Mouse (Mus musculus): ENCODE results near the gene Ifi35. TPM values are rescaled to one million over a fixed set of nuclear protein-coding genes. Genes with fewer than 3 reads are reported as not detected.
"Not testable (repeated sequence)": the region's sequence is repeated elsewhere in the genome, so short reads cannot be mapped to it uniquely, and the experiment has no call there.

Gene Ifi35
- polyA plus RNA-seq, 1 experiment from 2014 or later = 2.7 TPM

- WGBS = 14% methylated on average over 12 of the region's 12 CpGs
- H3K4me2 ChIP-seq = peak within 1 kb of the TSS; percentile 95
- no peak for ATAC-seq (ENCODE audit: low FRiP score)
- H3K4me3 ChIP-seq (ENCODE audit: low read depth, low read length) = peak within 1 kb of the TSS; percentile 73
- no peak for DNase-seq (ENCODE audit: low spot score, missing footprints)
- no peaks in the 10 kb centered on the region for H3K9me3 ChIP-seq (ENCODE audit: control insufficient read depth, low read length)
- no peaks in the 10 kb centered on the region; the same call in 1 of the 2 replicates for H3K36me3 ChIP-seq (ENCODE audit: control insufficient read depth, insufficient read depth, low read length)
- H3K4me1 ChIP-seq (ENCODE audit: control insufficient read depth, insufficient read depth, low read length) = peaks cover 50% of the 10 kb centered on the region
- peak within 1 kb of the TSS; percentile 69 for H3K27ac ChIP-seq (ENCODE audit: low read depth, low read length)
- H3K9ac ChIP-seq (ENCODE audit: low read length) = peak within 1 kb of the TSS; percentile 75
- H3K27me3 ChIP-seq (ENCODE audit: control insufficient read depth, insufficient read depth, low read length) = peaks cover 2% of the 10 kb centered on the region; the same call in 1 of the 2 replicates
Observed at GRCm38 (mm10) chr11:101464211-101465100, 16.2 kb downstream of the Ifi35 start, which contains the start of gene Rnd2. Gene Rnd2 (plus strand): TSS chr11:101464999.

DNA sequence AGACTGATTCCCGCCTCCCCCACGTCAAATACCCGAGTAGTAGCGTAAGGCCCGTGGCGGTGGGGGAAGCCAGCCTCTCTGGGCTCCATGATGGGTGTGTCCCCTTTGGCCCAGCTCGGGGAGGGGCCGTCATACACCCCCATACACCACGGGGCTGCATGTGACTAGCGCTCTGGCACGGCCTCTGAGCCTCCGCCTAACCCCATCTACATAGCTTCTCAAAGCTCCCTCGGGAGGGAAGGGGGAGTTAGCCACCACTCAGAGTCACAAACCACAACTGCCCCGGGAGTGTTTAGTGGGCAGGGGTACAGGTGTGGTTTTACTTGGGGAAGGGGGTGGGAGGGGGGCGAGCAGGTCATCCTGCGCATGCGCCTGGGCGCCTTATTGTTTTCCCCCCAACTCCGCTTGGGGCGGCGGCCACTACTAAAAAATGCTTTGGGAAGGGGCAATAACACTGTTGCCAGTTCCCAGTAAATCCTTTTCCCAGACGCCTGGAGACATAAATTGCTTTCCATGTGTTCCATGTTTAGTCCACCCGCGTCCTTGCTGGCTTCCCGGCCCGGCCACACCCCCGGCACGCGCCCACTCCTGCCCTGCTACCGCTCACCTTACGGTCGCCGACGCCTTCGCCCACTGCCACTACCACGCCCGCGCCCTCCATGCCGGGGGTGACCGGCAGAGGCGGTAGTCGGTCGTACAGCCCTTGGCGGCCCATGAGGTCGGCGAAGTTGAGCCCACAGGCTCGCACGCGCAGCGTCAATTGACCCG, 17.1 kb downstream of the Ifi35 start:
- Histone ChIP-seq H3K27ac (ENCODE audit: low read depth, low read length) (peak overlapping the region; percentile 69), H3K27me3 (ENCODE audit: control insufficient read depth, insufficient read depth, low read length) (peaks cover 2% of the 10 kb centered on the region; the same call in 1 of the 2 replicates), H3K4me1 (ENCODE audit: control insufficient read depth, insufficient read depth, low read length) (peaks cover 55% of the 10 kb centered on the region), H3K4me2 (peak overlapping the region; percentile 95), H3K36me3 (ENCODE audit: control insufficient read depth, insufficient read depth, low read length) (no peaks in the 10 kb centered on the region; the same call in 1 of the 2 replicates), H3K9me3 (ENCODE audit: control insufficient read depth, low read length) (no peaks in the 10 kb centered on the region), H3K9ac (ENCODE audit: low read length) (peak overlapping the region; percentile 75), H3K4me3 (ENCODE audit: low read depth, low read length) (peak overlapping the region; percentile 73)
- under 1% methylated on average over 51 of the region's 51 CpGs for WGBS
- ATAC-seq (ENCODE audit: low FRiP score) (peak; percentile 20; the same call in 1 of the 2 replicates), DNase-seq (ENCODE audit: low spot score, missing footprints) (peak; percentile 94)

DNA sequence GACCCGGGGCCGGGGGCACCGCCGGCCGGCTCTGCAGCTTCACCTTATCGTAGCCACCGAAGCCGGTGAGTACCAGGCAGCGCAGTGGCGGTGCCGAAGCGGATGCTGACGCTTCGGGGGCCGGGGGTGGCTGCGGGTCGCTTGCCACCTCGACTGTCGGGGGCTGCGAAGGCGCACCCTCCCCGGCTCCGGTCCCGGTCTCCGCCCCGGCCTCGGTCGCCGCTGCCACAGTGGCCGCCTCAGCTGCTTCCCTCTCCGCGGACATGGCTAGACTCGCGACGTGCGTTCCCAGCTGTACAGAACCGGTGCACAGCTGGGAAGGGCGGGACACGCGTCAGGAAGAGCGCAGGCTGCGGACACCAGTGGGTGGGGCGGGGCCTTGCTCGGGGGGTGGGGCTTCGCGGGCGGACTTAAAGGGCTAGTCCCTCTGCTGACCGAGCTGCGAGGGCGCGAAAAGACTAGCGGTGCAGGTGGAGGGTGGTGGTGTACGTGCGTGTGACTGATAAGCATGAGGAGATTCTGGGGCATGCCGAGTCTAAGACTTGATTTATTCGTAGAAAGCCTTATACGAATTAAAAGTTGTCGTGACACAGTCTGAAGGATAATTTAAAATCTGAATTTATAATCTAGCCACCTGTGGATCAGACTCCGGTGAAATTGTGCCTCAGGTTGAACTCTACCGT, 17.8 kb downstream of the Ifi35 start, which contains the start of gene Vat1:
TSS of gene Vat1 (minus strand) at position 362 of the 683 bp plus-strand sequence.
- Histone ChIP-seq H3K4me3 (ENCODE audit: low read depth, low read length) (peak within 1 kb of the TSS; percentile 73), H3K27ac (ENCODE audit: low read depth, low read length) (peak within 1 kb of the TSS; percentile 69), H3K36me3 (ENCODE audit: control insufficient read depth, insufficient read depth, low read length) (no peaks in the 10 kb centered on the region), H3K4me1 (ENCODE audit: control insufficient read depth, insufficient read depth, low read length) (peaks cover 59% of the 10 kb centered on the region), H3K9ac (ENCODE audit: low read length) (peak within 1 kb of the TSS; percentile 75), H3K27me3 (ENCODE audit: control insufficient read depth, insufficient read depth, low read length) (peaks cover 2% of the 10 kb centered on the region; the same call in 1 of the 2 replicates), H3K4me2 (peak within 1 kb of the TSS; percentile 95), H3K9me3 (ENCODE audit: control insufficient read depth, low read length) (no peaks in the 10 kb centered on the region)
- 2% methylated on average over 60 of the region's 60 CpGs for WGBS
- peak; percentile 50 for ATAC-seq (ENCODE audit: low FRiP score)
- peak; percentile 94 for DNase-seq (ENCODE audit: low spot score, missing footprints)

DNA sequence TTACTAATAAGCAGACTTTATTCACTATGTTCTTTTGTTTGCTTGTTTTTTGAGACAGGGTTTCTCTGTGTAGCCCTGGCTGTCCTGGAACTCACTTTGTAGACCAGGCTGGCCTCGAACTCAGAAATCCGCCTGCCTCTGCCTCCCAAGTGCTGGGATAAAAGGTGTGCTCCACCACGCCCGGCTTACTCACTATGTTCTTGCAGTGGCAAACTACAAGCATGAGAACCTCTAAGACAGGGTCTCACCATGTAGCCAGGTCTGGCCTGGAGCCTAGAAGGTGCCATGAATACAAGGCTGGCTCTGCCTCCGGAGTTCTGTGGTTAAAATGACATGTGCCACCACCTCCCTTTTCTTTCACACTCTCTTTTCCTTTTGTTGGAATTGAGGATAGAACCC, 18.3 kb downstream of the Ifi35 start:
- peaks cover 59% of the 10 kb centered on the region for H3K4me1 ChIP-seq (ENCODE audit: control insufficient read depth, insufficient read depth, low read length)
- 54% methylated on average over 5 of the region's 5 CpGs for WGBS
- ATAC-seq (ENCODE audit: low FRiP score); H3K27me3 ChIP-seq (ENCODE audit: control insufficient read depth, insufficient read depth, low read length); H3K9me3 ChIP-seq (ENCODE audit: control insufficient read depth, low read length); H3K9ac ChIP-seq (ENCODE audit: low read length); H3K36me3 ChIP-seq (ENCODE audit: control insufficient read depth, insufficient read depth, low read length); H3K27ac ChIP-seq (ENCODE audit: low read depth, low read length); DNase-seq (ENCODE audit: low spot score, missing footprints): not testable (repeated sequence)
- peak overlapping the region; percentile 73 for H3K4me3 ChIP-seq (ENCODE audit: low read depth, low read length)
- peak overlapping the region; percentile 95 for H3K4me2 ChIP-seq

DNA sequence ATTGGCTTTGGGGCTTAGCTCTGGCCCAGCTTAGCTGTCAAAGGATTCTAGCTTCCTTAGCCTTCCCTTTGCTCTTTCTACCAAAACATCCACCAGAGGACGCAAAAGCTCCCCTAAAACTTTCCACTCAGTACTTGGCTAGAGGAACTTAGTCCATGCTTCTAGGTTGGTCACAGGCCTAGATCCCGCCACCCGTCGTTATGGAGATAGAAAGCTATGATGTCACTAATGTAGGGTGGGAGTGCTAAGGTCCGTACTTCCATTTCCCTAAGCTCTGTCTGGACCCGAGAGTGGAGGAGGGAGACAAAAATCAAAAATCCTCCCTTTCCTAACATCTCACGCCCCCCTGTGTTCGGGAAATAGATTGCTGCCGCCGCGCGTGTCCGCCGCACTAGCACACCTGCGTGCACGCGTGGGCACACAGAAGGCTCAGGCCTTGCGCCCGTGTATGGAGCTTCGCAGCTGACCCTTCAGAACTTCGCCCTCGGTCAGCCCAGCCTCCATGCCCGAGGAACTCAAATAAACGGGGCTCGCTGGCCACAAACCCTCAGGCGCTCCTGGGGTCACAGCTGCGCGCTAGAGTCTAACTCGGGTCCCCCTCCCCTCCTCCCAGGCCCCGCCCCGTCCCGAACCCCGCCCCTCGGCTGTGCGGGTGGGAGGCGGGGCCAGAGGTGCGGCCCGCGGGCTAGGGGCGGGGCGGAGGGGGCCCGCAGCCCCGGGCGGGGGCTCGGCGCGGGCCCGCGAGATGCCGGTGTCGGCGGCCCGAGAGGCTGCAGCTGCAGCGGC, 19.5 kb downstream of the Ifi35 start:
- WGBS = under 1% methylated on average over 40 of the region's 54 CpGs
- Histone ChIP-seq H3K27ac (ENCODE audit: low read depth, low read length) (peak overlapping the region; percentile 76), H3K9me3 (ENCODE audit: control insufficient read depth, low read length) (no peaks in the 10 kb centered on the region), H3K4me1 (ENCODE audit: control insufficient read depth, insufficient read depth, low read length) (peaks cover 51% of the 10 kb centered on the region), H3K4me3 (ENCODE audit: low read depth, low read length) (peak overlapping the region; percentile 85), H3K36me3 (ENCODE audit: control insufficient read depth, insufficient read depth, low read length) (no peaks in the 10 kb centered on the region), H3K4me2 (peak overlapping the region; percentile 83), H3K27me3 (ENCODE audit: control insufficient read depth, insufficient read depth, low read length) (peaks cover 2% of the 10 kb centered on the region; the same call in 1 of the 2 replicates), H3K9ac (ENCODE audit: low read length) (peak overlapping the region; percentile 84)
- DNase-seq (ENCODE audit: low spot score, missing footprints) (peak; percentile 99), ATAC-seq (ENCODE audit: low FRiP score) (peak; percentile 76)

DNA sequence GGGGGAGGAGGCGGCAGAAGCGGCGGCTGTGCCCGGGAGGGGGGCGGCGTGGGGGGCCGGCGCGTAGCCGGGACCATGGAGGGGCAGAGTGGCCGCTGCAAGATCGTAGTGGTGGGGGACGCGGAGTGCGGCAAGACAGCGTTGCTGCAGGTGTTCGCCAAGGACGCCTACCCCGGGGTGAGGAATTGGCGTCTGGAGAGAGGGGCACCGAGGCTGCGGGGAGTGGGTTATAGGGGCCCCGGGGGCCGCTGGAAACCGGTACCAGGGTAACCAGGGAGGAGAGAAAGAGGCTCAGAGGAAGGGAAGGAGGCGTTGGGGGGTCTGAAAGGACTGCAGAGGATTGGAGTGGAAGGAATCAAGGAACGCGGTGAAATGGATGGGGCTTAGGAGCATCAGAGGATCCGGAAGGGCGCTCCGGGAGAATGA, 20.1 kb downstream of the Ifi35 start:
- Histone ChIP-seq H3K9ac (ENCODE audit: low read length) (peak overlapping the region; percentile 84), H3K4me1 (ENCODE audit: control insufficient read depth, insufficient read depth, low read length) (peaks cover 45% of the 10 kb centered on the region), H3K9me3 (ENCODE audit: control insufficient read depth, low read length) (no peaks in the 10 kb centered on the region), H3K36me3 (ENCODE audit: control insufficient read depth, insufficient read depth, low read length) (no peaks in the 10 kb centered on the region), H3K27me3 (ENCODE audit: control insufficient read depth, insufficient read depth, low read length) (peaks cover 2% of the 10 kb centered on the region; the same call in 1 of the 2 replicates), H3K27ac (ENCODE audit: low read depth, low read length) (peak overlapping the region; percentile 76), H3K4me2 (peak overlapping the region; percentile 83), H3K4me3 (ENCODE audit: low read depth, low read length) (peak overlapping the region; percentile 85)
- under 1% methylated on average over 29 of the region's 31 CpGs for WGBS
- peak; percentile 55 for ATAC-seq (ENCODE audit: low FRiP score)
- DNase-seq (ENCODE audit: low spot score, missing footprints) = peak; percentile 96

DNA sequence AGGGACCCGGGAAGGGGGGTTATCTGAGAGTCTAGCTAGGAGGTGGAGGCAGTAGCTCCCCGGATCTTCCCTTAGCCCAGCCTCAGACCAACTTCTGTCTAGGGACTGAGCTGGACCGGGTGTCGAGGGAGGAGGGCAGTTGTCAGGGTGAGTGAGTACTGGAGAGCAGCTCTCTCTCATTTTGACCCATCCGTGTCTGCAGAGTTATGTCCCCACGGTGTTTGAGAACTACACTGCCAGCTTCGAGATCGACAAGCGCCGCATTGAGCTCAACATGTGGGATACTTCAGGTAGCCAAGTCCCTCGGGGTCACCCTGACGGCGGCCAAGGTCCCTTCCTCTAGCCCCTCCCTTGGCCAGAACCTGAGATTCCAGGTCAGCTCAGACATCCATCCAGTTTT, 20.5 kb downstream of the Ifi35 start:
- Histone ChIP-seq H3K27ac (ENCODE audit: low read depth, low read length) (peak overlapping the region; percentile 76; the same call in 1 of the 2 replicates), H3K9me3 (ENCODE audit: control insufficient read depth, low read length) (no peaks in the 10 kb centered on the region), H3K4me1 (ENCODE audit: control insufficient read depth, insufficient read depth, low read length) (peaks cover 41% of the 10 kb centered on the region), H3K36me3 (ENCODE audit: control insufficient read depth, insufficient read depth, low read length) (no peaks in the 10 kb centered on the region), H3K9ac (ENCODE audit: low read length) (peak overlapping the region; percentile 84), H3K27me3 (ENCODE audit: control insufficient read depth, insufficient read depth, low read length) (peaks cover 2% of the 10 kb centered on the region; the same call in 1 of the 2 replicates), H3K4me3 (ENCODE audit: low read depth, low read length) (peak overlapping the region; percentile 85), H3K4me2 (peak overlapping the region; percentile 83)
- WGBS = 5% methylated on average over 13 of the region's 13 CpGs
- peak; percentile 10; the same call in 1 of the 2 replicates for ATAC-seq (ENCODE audit: low FRiP score)
- no peak for DNase-seq (ENCODE audit: low spot score, missing footprints)

DNA sequence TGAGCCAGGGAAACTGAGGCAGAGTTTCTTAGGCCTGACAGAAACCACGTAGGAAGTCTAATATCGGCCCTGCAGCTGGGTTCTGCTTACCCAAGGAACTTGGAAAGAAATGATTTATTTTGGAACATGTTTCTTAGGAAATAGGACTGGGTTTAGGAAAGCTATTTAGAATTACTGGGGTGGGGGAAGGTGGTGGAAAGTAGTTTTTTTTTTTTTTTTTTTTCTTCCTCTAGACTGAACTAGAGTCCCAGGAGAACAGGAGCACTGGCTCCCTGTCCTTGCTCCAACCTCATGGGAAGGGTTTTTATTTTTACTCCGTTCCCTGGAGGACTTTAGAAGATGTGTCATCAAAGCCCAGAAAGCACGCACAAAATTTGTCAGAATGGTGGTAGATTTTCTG, 20.9 kb downstream of the Ifi35 start:
- no peak for DNase-seq (ENCODE audit: low spot score, missing footprints)
- H3K27ac ChIP-seq (ENCODE audit: low read depth, low read length) = no peak overlapping the region
- 75% methylated on average over 4 of the region's 4 CpGs for WGBS
- peak overlapping the region; percentile 85 for H3K4me3 ChIP-seq (ENCODE audit: low read depth, low read length)
- peaks cover 37% of the 10 kb centered on the region for H3K4me1 ChIP-seq (ENCODE audit: control insufficient read depth, insufficient read depth, low read length)
- no peak for ATAC-seq (ENCODE audit: low FRiP score)
- H3K9me3 ChIP-seq (ENCODE audit: control insufficient read depth, low read length) = no peaks in the 10 kb centered on the region
- H3K27me3 ChIP-seq (ENCODE audit: control insufficient read depth, insufficient read depth, low read length) = peaks cover 2% of the 10 kb centered on the region; the same call in 1 of the 2 replicates
- H3K4me2 ChIP-seq = peak overlapping the region; percentile 83
- no peaks in the 10 kb centered on the region for H3K36me3 ChIP-seq (ENCODE audit: control insufficient read depth, insufficient read depth, low read length)
- H3K9ac ChIP-seq (ENCODE audit: low read length) = peak overlapping the region; percentile 84
